Mouse (Mus musculus): ENCODE data around the gene Gm49361. TPM values are rescaled to one million over a fixed set of nuclear protein-coding genes. Genes with fewer than 3 reads are reported as not detected.

Gm49361 gene
- polyA plus RNA-seq, 1 experiment: 1.9 TPM

GRCm38 (mm10) chr14:57729975-57730499, 15.9 kb downstream of the Gm49361 start:
- Histone ChIP-seq H3K4me3 (ENCODE audit: low read depth, low read length) (no peak overlapping the region), H3K27ac (ENCODE audit: insufficient read depth, low read depth, low read length) (peak overlapping the region; percentile 67), H3K36me3 (ENCODE audit: control insufficient read depth, insufficient read depth, low read length) (no peaks in the 10 kb centered on the region), H3K27me3 (ENCODE audit: control insufficient read depth, insufficient read depth, low read length) (no peaks in the 10 kb centered on the region), H3K4me1 (ENCODE audit: control insufficient read depth, insufficient read depth, insufficient read length, low read length) (peaks cover 17% of the 10 kb centered on the region)
- no peak for TF ChIP-seq CTCF (IDR thresholded peaks at IDR 0.05; ENCODE audit: extremely low read depth, insufficient read length, insufficient replicate concordance, low read depth, low read length)
- no peak for TF ChIP-seq POLR2A (IDR thresholded peaks at IDR 0.05; ENCODE audit: low read depth, low read length)
- 16% methylated on average over 5 of the region's 5 CpGs for WGBS

DNA sequence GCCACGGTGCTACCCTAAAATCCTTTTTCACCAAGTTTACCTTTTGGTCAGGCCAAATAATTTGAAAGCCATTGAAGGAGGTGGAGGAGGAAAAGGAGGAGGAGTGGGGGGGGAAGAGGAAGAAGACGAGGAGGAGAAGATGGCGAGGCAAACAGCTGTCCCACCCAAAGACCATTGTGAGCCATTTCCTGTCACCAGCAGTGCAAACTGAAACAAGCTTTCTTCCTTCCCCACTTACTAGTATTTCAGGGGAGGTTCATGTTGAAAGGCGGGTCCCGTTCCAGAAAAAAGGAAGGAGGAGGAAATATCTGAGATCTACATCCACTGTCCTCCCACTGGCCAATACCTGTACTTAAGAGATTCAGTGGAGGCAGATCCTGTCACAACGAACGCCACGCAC, 16.5 kb downstream of the Gm49361 start:
- H3K4me1 ChIP-seq (ENCODE audit: control insufficient read depth, insufficient read depth, insufficient read length, low read length): peaks cover 17% of the 10 kb centered on the region
- peak overlapping the region; percentile 67 for H3K27ac ChIP-seq (ENCODE audit: insufficient read depth, low read depth, low read length)
- no peak overlapping the region for H3K4me3 ChIP-seq (ENCODE audit: low read depth, low read length)
- WGBS: 33% methylated on average over 8 of the region's 8 CpGs
- H3K27me3 ChIP-seq (ENCODE audit: control insufficient read depth, insufficient read depth, low read length): no peaks in the 10 kb centered on the region
- TF ChIP-seq CTCF (IDR thresholded peaks at IDR 0.05; ENCODE audit: extremely low read depth, insufficient read length, insufficient replicate concordance, low read depth, low read length) (no peak), POLR2A (IDR thresholded peaks at IDR 0.05; ENCODE audit: low read depth, low read length) (no peak)
- no peaks in the 10 kb centered on the region for H3K36me3 ChIP-seq (ENCODE audit: control insufficient read depth, insufficient read depth, low read length)

DNA sequence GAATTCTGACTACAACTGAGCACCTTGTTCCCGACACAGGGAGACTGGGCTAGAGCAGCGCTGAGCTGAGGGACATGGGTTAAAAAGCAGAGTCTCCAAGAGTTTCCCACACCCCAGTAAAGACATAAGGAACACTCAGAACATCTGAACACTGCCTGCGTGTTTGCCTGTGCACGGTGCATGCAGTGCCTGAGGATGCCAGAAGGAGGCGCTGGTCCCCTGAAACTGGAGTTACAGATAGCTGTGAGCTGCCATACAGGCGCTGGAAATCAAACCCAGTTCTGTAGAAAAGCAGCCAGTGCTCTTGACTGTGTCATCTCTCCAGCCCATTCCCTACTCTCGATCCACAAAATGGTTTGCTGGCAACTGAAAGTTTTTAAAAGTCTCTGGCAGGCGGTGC, 19.7 kb downstream of the Gm49361 start:
- 89% methylated on average over 8 of the region's 8 CpGs for WGBS
- H3K27ac ChIP-seq (ENCODE audit: insufficient read depth, low read depth, low read length): no peak overlapping the region
- H3K4me3 ChIP-seq (ENCODE audit: low read depth, low read length): no peak overlapping the region
- peaks cover 17% of the 10 kb centered on the region for H3K4me1 ChIP-seq (ENCODE audit: control insufficient read depth, insufficient read depth, insufficient read length, low read length)
- TF ChIP-seq POLR2A (IDR thresholded peaks at IDR 0.05; ENCODE audit: low read depth, low read length): no peak
- peak; percentile 41; the same call in 1 of the 2 replicates for TF ChIP-seq CTCF (IDR thresholded peaks at IDR 0.05; ENCODE audit: extremely low read depth, insufficient read length, insufficient replicate concordance, low read depth, low read length)
- H3K27me3 ChIP-seq (ENCODE audit: control insufficient read depth, insufficient read depth, low read length): no peaks in the 10 kb centered on the region
- H3K36me3 ChIP-seq (ENCODE audit: control insufficient read depth, insufficient read depth, low read length): peaks cover 3% of the 10 kb centered on the region

DNA sequence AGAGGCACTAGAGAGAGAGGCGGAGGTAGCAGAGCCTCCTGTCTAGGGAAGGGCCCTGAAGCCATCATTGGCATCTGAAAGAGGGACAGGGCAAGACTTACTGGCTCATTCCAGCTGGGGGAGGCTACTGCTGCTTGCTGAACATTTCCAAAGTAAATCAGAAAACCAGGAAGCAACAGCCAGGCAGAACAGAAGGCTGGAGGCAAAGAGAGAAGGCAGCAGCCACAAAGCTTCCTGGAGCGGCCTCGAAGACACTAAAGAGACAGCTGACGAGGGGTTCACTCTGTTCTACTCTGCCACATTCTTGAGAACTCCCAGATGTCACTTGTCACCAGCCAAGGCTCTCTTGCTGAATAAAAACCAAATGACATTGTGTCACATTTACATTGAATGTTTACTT, 21.4 kb downstream of the Gm49361 start:
- no peak overlapping the region for H3K27ac ChIP-seq (ENCODE audit: insufficient read depth, low read depth, low read length)
- no peak for TF ChIP-seq POLR2A (IDR thresholded peaks at IDR 0.05; ENCODE audit: low read depth, low read length)
- no peak for TF ChIP-seq CTCF (IDR thresholded peaks at IDR 0.05; ENCODE audit: extremely low read depth, insufficient read length, insufficient replicate concordance, low read depth, low read length)
- H3K27me3 ChIP-seq (ENCODE audit: control insufficient read depth, insufficient read depth, low read length): no peaks in the 10 kb centered on the region
- H3K36me3 ChIP-seq (ENCODE audit: control insufficient read depth, insufficient read depth, low read length): peaks cover 3% of the 10 kb centered on the region
- peaks cover 4% of the 10 kb centered on the region for H3K4me1 ChIP-seq (ENCODE audit: control insufficient read depth, insufficient read depth, insufficient read length, low read length)
- no peak overlapping the region for H3K4me3 ChIP-seq (ENCODE audit: low read depth, low read length)
- WGBS: 70% methylated on average over 4 of the region's 4 CpGs

- Histone ChIP-seq H3K4me1 (ENCODE audit: control insufficient read depth, insufficient read depth, insufficient read length, low read length) (peaks cover 10% of the 10 kb centered on the region; the same call in 1 of the 2 replicates), H3K27ac (ENCODE audit: insufficient read depth, low read depth, low read length) (no peak overlapping the region), H3K4me3 (ENCODE audit: low read depth, low read length) (no peak overlapping the region), H3K36me3 (ENCODE audit: control insufficient read depth, insufficient read depth, low read length) (peaks cover 3% of the 10 kb centered on the region; the same call in 1 of the 2 replicates), H3K27me3 (ENCODE audit: control insufficient read depth, insufficient read depth, low read length) (no peaks in the 10 kb centered on the region)
- TF ChIP-seq POLR2A (IDR thresholded peaks at IDR 0.05; ENCODE audit: low read depth, low read length): no peak
- TF ChIP-seq CTCF (IDR thresholded peaks at IDR 0.05; ENCODE audit: extremely low read depth, insufficient read length, insufficient replicate concordance, low read depth, low read length): no peak
- WGBS: 61% methylated on average over 4 of the region's 4 CpGs
Observed at GRCm38 (mm10) chr14:57718245-57718644, 27.7 kb downstream of the Gm49361 start.

GRCm38 (mm10) chr14:57716601-57717245, 29.2 kb downstream of the Gm49361 start:
- Histone ChIP-seq H3K4me1 (ENCODE audit: control insufficient read depth, insufficient read depth, insufficient read length, low read length) (peaks cover 24% of the 10 kb centered on the region), H3K27me3 (ENCODE audit: control insufficient read depth, insufficient read depth, low read length) (no peaks in the 10 kb centered on the region), H3K4me3 (ENCODE audit: low read depth, low read length) (no peak overlapping the region), H3K27ac (ENCODE audit: insufficient read depth, low read depth, low read length) (no peak overlapping the region), H3K36me3 (ENCODE audit: control insufficient read depth, insufficient read depth, low read length) (no peaks in the 10 kb centered on the region)
- 95% methylated on average over 4 of the region's 4 CpGs for WGBS
- no peak for TF ChIP-seq CTCF (IDR thresholded peaks at IDR 0.05; ENCODE audit: extremely low read depth, insufficient read length, insufficient replicate concordance, low read depth, low read length)
- no peak for TF ChIP-seq POLR2A (IDR thresholded peaks at IDR 0.05; ENCODE audit: low read depth, low read length)

DNA sequence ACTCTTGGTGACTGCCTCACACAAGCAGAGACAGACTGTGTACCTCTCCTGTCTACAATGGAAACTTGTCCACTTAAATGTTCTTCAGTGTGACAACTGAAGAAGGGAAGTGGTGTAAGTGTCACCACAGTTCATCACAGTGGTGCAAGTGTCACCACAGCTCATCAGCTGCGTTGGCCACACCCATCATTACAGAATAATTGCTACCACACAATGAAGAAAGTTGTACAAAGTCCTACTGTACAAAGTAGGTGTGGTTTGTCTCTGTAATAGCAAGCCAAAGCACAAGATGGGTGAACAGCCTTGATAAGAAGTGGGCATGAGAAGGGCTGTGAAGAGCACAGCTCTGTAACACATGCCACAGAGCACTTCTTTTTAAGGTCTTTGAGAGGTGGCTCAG, 33.0 kb downstream of the Gm49361 start:
- Histone ChIP-seq H3K36me3 (ENCODE audit: control insufficient read depth, insufficient read depth, low read length) (no peaks in the 10 kb centered on the region), H3K27ac (ENCODE audit: insufficient read depth, low read depth, low read length) (peak overlapping the region; percentile 27), H3K4me1 (ENCODE audit: control insufficient read depth, insufficient read depth, insufficient read length, low read length) (peaks cover 32% of the 10 kb centered on the region), H3K27me3 (ENCODE audit: control insufficient read depth, insufficient read depth, low read length) (no peaks in the 10 kb centered on the region), H3K4me3 (ENCODE audit: low read depth, low read length) (no peak overlapping the region)
- TF ChIP-seq POLR2A (IDR thresholded peaks at IDR 0.05; ENCODE audit: low read depth, low read length) (no peak), CTCF (IDR thresholded peaks at IDR 0.05; ENCODE audit: extremely low read depth, insufficient read length, insufficient replicate concordance, low read depth, low read length) (no peak)
- WGBS: 14% methylated on average over 1 of the region's 1 CpGs

Measured in small intestine, adult 2 months (tissue).